Mouse (Mus musculus): ENCODE measurements around the gene Zc3h12a. TPM values are rescaled to one million over a fixed set of nuclear protein-coding genes. Genes with fewer than 3 reads are reported as not detected.

Zc3h12a gene
- polyA plus RNA-seq, 1 experiment from 2014 or later: 0.23 TPM

GRCm38 (mm10) chr4:125122431-125123278 is 5.0 kb downstream of the Zc3h12a start:
- no peak overlapping the region for H3K4me3 ChIP-seq (ENCODE audit: low read length)
- peaks cover 3% of the 10 kb centered on the region; the same call in 1 of the 2 replicates for H3K27me3 ChIP-seq (replicated peaks; ENCODE audit: control insufficient read depth, insufficient read depth, low read length)
- no peak for ATAC-seq
- peaks cover 5% of the 10 kb centered on the region for H3K4me1 ChIP-seq (ENCODE audit: control insufficient read depth, insufficient read depth, low read depth, low read length)
- no peaks in the 10 kb centered on the region for H3K9me3 ChIP-seq (ENCODE audit: control insufficient read depth, low read length)
- H3K4me2 ChIP-seq (ENCODE audit: low read length): no peak overlapping the region
- H3K36me3 ChIP-seq (ENCODE audit: control insufficient read depth, insufficient read depth, low read length): no peaks in the 10 kb centered on the region
- no peak overlapping the region for H3K27ac ChIP-seq (ENCODE audit: low read depth, low read length)
- no peak overlapping the region for H3K9ac ChIP-seq (ENCODE audit: low read depth, low read length)
- WGBS: 30% methylated on average over 16 of the region's 16 CpGs

- no peaks in the 10 kb centered on the region for H3K9me3 ChIP-seq (ENCODE audit: control insufficient read depth, low read length)
- H3K4me2 ChIP-seq (ENCODE audit: low read length): no peak overlapping the region
- H3K9ac ChIP-seq (ENCODE audit: low read depth, low read length): 0 out of 2 replicates have a peak overlapping the region, but pooled peaks have one; percentile 15
- H3K4me1 ChIP-seq (ENCODE audit: control insufficient read depth, insufficient read depth, low read depth, low read length): peaks cover 13% of the 10 kb centered on the region
- H3K27ac ChIP-seq (ENCODE audit: low read depth, low read length): no peak overlapping the region
- no peaks in the 10 kb centered on the region for H3K36me3 ChIP-seq (ENCODE audit: control insufficient read depth, insufficient read depth, low read length)
- H3K27me3 ChIP-seq (replicated peaks; ENCODE audit: control insufficient read depth, insufficient read depth, low read length): no peaks in the 10 kb centered on the region
- H3K4me3 ChIP-seq (ENCODE audit: low read length): no peak overlapping the region
- ATAC-seq: no peak
- 93% methylated on average over 11 of the region's 11 CpGs for WGBS
Observed at GRCm38 (mm10) chr4:125119721-125120120, 7.9 kb downstream of the Zc3h12a start.

DNA sequence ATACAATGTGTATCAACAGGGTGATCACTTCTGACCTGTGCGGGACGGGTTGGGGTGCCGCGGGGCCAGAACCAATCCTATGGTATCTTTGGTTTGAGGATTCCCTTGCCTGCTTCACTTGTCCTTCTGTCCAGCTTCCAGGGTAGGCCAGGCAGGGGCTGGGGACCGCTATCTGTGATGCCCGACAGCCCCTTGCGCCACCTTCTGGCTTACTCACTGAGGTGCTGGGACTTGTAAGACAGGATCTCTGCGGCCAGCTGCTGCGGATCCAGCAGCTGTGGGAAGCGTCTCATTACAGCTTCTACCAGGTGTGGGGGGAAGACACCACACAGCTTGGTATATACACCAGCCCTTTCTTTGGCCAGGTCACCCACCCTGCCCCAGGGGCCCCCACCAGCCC is 8.6 kb downstream of the Zc3h12a start:
- ATAC-seq: no peak

GRCm38 (mm10) chr4:125117902-125118320 is 9.7 kb downstream of the Zc3h12a start:
- H3K9me3 ChIP-seq (ENCODE audit: control insufficient read depth, low read length): no peaks in the 10 kb centered on the region
- H3K27ac ChIP-seq (ENCODE audit: low read depth, low read length): no peak overlapping the region
- H3K4me3 ChIP-seq (ENCODE audit: low read length): no peak overlapping the region
- no peaks in the 10 kb centered on the region for H3K36me3 ChIP-seq (ENCODE audit: control insufficient read depth, insufficient read depth, low read length)
- H3K4me1 ChIP-seq (ENCODE audit: control insufficient read depth, insufficient read depth, low read depth, low read length): peaks cover 14% of the 10 kb centered on the region
- ATAC-seq: no peak
- no peaks in the 10 kb centered on the region for H3K27me3 ChIP-seq (replicated peaks; ENCODE audit: control insufficient read depth, insufficient read depth, low read length)
- H3K9ac ChIP-seq (ENCODE audit: low read depth, low read length): no peak overlapping the region
- no peak overlapping the region for H3K4me2 ChIP-seq (ENCODE audit: low read length)
- 73% methylated on average over 7 of the region's 7 CpGs for WGBS

More for the DNA sequence above, 8.6 kb downstream of the Zc3h12a start:
- no peak overlapping the region for H3K27ac ChIP-seq (ENCODE audit: low read depth, low read length)
- 37% methylated on average over 10 of the region's 10 CpGs for WGBS
- peaks cover 14% of the 10 kb centered on the region for H3K4me1 ChIP-seq (ENCODE audit: control insufficient read depth, insufficient read depth, low read depth, low read length)
- H3K27me3 ChIP-seq (replicated peaks; ENCODE audit: control insufficient read depth, insufficient read depth, low read length): no peaks in the 10 kb centered on the region
- no peak overlapping the region for H3K4me2 ChIP-seq (ENCODE audit: low read length)
- no peak overlapping the region for H3K4me3 ChIP-seq (ENCODE audit: low read length)
- H3K9me3 ChIP-seq (ENCODE audit: control insufficient read depth, low read length): no peaks in the 10 kb centered on the region
- H3K9ac ChIP-seq (ENCODE audit: low read depth, low read length): no peak overlapping the region
- H3K36me3 ChIP-seq (ENCODE audit: control insufficient read depth, insufficient read depth, low read length): no peaks in the 10 kb centered on the region

DNA sequence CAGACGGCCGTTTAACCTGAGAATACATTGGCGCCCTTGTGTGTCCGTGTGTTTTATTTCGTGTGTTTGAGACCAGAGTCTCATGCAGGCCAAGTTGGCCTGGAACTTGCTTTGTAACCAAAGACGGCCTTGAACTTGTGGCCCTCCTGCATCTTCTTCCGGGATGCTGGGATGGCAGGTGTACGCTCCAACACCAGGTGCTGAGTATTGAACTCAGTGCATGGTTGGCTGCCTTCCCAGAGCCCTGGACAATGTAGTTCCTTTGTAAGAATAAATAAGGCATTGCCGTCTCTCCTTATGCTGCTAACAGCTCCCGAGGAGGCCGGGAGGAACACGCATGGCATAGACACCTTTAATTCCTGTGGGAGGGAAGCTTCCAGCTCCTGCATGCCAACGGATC is 10.7 kb downstream of the Zc3h12a start:
- no peak overlapping the region for H3K27ac ChIP-seq (ENCODE audit: low read depth, low read length)
- H3K9ac ChIP-seq (ENCODE audit: low read depth, low read length): no peak overlapping the region
- H3K27me3 ChIP-seq (replicated peaks; ENCODE audit: control insufficient read depth, insufficient read depth, low read length): no peaks in the 10 kb centered on the region
- peaks cover 14% of the 10 kb centered on the region for H3K4me1 ChIP-seq (ENCODE audit: control insufficient read depth, insufficient read depth, low read depth, low read length)
- no peak overlapping the region for H3K4me3 ChIP-seq (ENCODE audit: low read length)
- no peak overlapping the region for H3K4me2 ChIP-seq (ENCODE audit: low read length)
- ATAC-seq: no peak
- no peaks in the 10 kb centered on the region for H3K9me3 ChIP-seq (ENCODE audit: control insufficient read depth, low read length)
- 71% methylated on average over 13 of the region's 13 CpGs for WGBS
- H3K36me3 ChIP-seq (ENCODE audit: control insufficient read depth, insufficient read depth, low read length): 0 out of 2 replicates have a peak, but pooled peaks cover under 1% of the 10 kb centered on the region

DNA sequence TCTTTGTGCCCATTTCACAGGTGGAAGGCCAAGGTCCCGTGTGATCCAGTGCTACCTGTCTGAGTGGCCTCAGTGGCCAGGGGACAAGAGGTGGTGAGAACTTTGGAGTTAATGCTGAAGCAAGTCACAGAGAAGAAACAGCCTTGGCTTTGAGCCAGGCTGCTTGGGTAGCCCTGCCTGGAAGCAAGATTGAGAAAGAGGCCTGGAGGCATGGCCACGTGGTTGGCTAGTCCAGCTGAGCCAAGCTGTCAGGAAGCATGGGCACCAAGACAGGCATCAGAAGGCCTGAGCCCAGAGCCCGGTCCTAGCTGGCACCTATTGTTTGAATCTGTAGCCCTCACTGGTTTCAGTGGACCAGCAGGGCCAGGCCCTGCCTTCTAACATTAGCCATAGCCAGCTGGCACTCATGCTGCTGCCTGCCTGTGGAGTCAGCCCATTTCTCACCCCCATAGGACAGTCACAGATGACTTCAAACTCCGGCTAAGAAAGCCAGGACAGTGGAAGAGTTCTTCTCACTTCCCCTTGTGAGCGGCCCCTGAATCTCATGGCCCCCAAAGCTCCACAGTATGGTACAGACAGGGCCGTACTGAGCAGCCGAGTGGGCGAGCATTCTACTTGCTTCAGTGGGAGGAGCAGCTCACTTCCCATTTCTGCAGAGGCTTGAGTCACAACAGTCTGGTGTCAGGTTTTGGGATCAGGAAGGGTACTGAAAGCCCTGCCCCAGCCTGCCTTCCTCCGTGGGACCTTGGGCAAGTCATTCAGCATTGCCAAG is 11.4 kb downstream of the Zc3h12a start:
- peaks cover 14% of the 10 kb centered on the region for H3K4me1 ChIP-seq (ENCODE audit: control insufficient read depth, insufficient read depth, low read depth, low read length)
- H3K36me3 ChIP-seq (ENCODE audit: control insufficient read depth, insufficient read depth, low read length): 0 out of 2 replicates have a peak, but pooled peaks cover 2% of the 10 kb centered on the region
- no peaks in the 10 kb centered on the region for H3K9me3 ChIP-seq (ENCODE audit: control insufficient read depth, low read length)
- WGBS: 65% methylated on average over 9 of the region's 9 CpGs
- ATAC-seq: peak; percentile 62
- no peak overlapping the region for H3K4me3 ChIP-seq (ENCODE audit: low read length)
- H3K27ac ChIP-seq (ENCODE audit: low read depth, low read length): peak overlapping the region; percentile 13; the same call in 1 of the 2 replicates
- H3K27me3 ChIP-seq (replicated peaks; ENCODE audit: control insufficient read depth, insufficient read depth, low read length): no peaks in the 10 kb centered on the region
- H3K4me2 ChIP-seq (ENCODE audit: low read length): no peak overlapping the region
- no peak overlapping the region for H3K9ac ChIP-seq (ENCODE audit: low read depth, low read length)

DNA sequence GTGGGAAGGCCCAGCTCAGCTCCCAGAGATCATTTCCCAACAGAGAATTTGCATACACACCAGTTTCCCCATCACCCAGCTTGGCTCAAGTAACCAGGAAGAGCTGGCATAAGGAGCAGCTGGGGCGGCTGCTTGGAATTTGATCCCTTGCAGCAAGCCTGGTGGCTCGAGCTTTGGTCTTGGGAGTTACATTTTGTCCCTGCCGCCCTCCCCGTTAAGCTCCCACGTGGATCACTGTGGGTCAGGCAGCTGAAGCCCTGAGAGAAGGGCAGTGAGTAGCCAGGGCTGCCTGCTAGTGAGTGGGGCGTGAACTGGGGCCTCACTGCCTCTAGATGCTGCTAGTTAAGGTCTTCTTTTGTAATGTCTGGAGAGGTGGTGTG is 11.9 kb downstream of the Zc3h12a start:
- Histone ChIP-seq H3K27ac (ENCODE audit: low read depth, low read length) (peak overlapping the region; percentile 42; the same call in 1 of the 2 replicates), H3K4me2 (ENCODE audit: low read length) (no peak overlapping the region), H3K9me3 (ENCODE audit: control insufficient read depth, low read length) (no peaks in the 10 kb centered on the region), H3K4me1 (ENCODE audit: control insufficient read depth, insufficient read depth, low read depth, low read length) (peaks cover 14% of the 10 kb centered on the region), H3K4me3 (ENCODE audit: low read length) (no peak overlapping the region), H3K36me3 (ENCODE audit: control insufficient read depth, insufficient read depth, low read length) (peaks cover 6% of the 10 kb centered on the region; the same call in 1 of the 2 replicates), H3K27me3 (replicated peaks; ENCODE audit: control insufficient read depth, insufficient read depth, low read length) (no peaks in the 10 kb centered on the region), H3K9ac (ENCODE audit: low read depth, low read length) (no peak overlapping the region)
- no peak for ATAC-seq
- WGBS: 45% methylated on average over 6 of the region's 6 CpGs

DNA sequence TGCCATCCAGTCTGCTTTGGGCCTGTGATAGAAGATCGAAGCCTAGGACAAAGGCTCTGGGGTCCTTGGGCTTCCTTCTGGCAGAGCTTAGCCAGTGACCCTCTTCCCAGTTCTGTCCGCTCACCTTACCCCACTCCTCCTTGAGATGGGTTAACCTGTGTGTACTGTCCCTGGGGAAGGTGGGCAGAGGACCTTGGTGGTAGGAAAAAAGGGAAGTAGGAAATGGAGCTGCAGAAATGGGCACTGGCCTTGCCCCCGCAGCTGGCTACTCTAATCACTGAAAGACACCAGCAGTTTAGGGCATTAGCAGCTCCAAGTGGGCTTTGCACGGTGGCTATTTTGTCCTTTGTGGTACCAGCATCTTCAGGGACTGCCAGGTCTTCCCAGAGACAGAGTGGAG is 12.6 kb downstream of the Zc3h12a start:
- no peak overlapping the region for H3K4me3 ChIP-seq (ENCODE audit: low read length)
- H3K4me1 ChIP-seq (ENCODE audit: control insufficient read depth, insufficient read depth, low read depth, low read length): peaks cover 14% of the 10 kb centered on the region
- H3K4me2 ChIP-seq (ENCODE audit: low read length): no peak overlapping the region
- H3K9ac ChIP-seq (ENCODE audit: low read depth, low read length): peak overlapping the region; percentile 39
- ATAC-seq: no peak; the same call in 1 of the 2 replicates
- H3K9me3 ChIP-seq (ENCODE audit: control insufficient read depth, low read length): no peaks in the 10 kb centered on the region
- H3K36me3 ChIP-seq (ENCODE audit: control insufficient read depth, insufficient read depth, low read length): peaks cover 13% of the 10 kb centered on the region; the same call in 1 of the 2 replicates
- H3K27ac ChIP-seq (ENCODE audit: low read depth, low read length): no peak overlapping the region; the same call in 1 of the 2 replicates
- H3K27me3 ChIP-seq (replicated peaks; ENCODE audit: control insufficient read depth, insufficient read depth, low read length): no peaks in the 10 kb centered on the region
- WGBS: 79% methylated on average over 4 of the region's 4 CpGs

GRCm38 (mm10) chr4:125114638-125115037 is 13.0 kb downstream of the Zc3h12a start:
- peak; percentile 40 for ATAC-seq
- WGBS: 9% methylated on average over 6 of the region's 6 CpGs
- peak overlapping the region; percentile 39 for H3K9ac ChIP-seq (ENCODE audit: low read depth, low read length)

More at GRCm38 (mm10) chr4:125114638-125115037, 13.0 kb downstream of the Zc3h12a start:
- no peak overlapping the region for H3K4me3 ChIP-seq (ENCODE audit: low read length)
- peaks cover 13% of the 10 kb centered on the region; the same call in 1 of the 2 replicates for H3K36me3 ChIP-seq (ENCODE audit: control insufficient read depth, insufficient read depth, low read length)
- no peak overlapping the region for H3K27ac ChIP-seq (ENCODE audit: low read depth, low read length)
- peaks cover 14% of the 10 kb centered on the region for H3K4me1 ChIP-seq (ENCODE audit: control insufficient read depth, insufficient read depth, low read depth, low read length)
- no peaks in the 10 kb centered on the region for H3K9me3 ChIP-seq (ENCODE audit: control insufficient read depth, low read length)
- H3K4me2 ChIP-seq (ENCODE audit: low read length): no peak overlapping the region
- H3K27me3 ChIP-seq (replicated peaks; ENCODE audit: control insufficient read depth, insufficient read depth, low read length): no peaks in the 10 kb centered on the region
